Mouse (Mus musculus) limb, embryonic 12.5 days (tissue): Measurements from ENCODE around the gene Aqp12. TPM values are rescaled to one million over a fixed set of nuclear protein-coding genes. Genes with fewer than 3 reads are reported as not detected.
"Not testable (repeated sequence)": the region's sequence is repeated elsewhere in the genome, so short reads cannot be mapped to it uniquely, and the experiment has no call there.

ENCODE experiments used
- ATAC-seq: fragments of 200-750 bp; cut with Nextera tagmentation; 2 replicates; pipeline ENCODE4 v1.8.0; 2017; ENCODE audit warnings: low read depth, moderate TSS enrichment; ENCODE audit not compliant: insufficient number of reproducible peaks, insufficient read depth, low FRiP score, low TSS enrichment
- H3K27ac ChIP-seq: fragments of 300-500 bp; sonication (generic); 2 replicates; pipeline ENCODE4 v1.5.1; 2016; ENCODE audit warnings: mild to moderate bottlenecking, moderate library complexity
- H3K27me3 ChIP-seq: fragments of 300-500 bp; sonication (generic); 2 replicates; pipeline ENCODE4 v1.6.1; 2016; ENCODE audit warnings: mild to moderate bottlenecking, moderate library complexity
- H3K36me3 ChIP-seq: fragments of 300-500 bp; sonication (generic); 2 replicates; pipeline ENCODE4 v1.6.1; 2016; ENCODE audit warnings: mild to moderate bottlenecking, moderate library complexity
- H3K4me1 ChIP-seq: fragments of 300-500 bp; sonication (generic); replicated peaks from 2 replicates; pipeline ENCODE4 v1.6.1; 2016
- H3K4me2 ChIP-seq: fragments of 300-500 bp; sonication (generic); 2 replicates; pipeline ENCODE4 v1.6.1; 2016; ENCODE audit warnings: mild to moderate bottlenecking, moderate library complexity
- H3K4me3 ChIP-seq: fragments of 300-500 bp; sonication (generic); replicated peaks from 2 replicates; pipeline ENCODE4 v1.5.1; 2016; ENCODE audit warnings: mild to moderate bottlenecking
- H3K9ac ChIP-seq: fragments of 300-500 bp; sonication (generic); replicated peaks from 2 replicates; pipeline ENCODE4 v1.6.1; 2016; ENCODE audit warnings: mild to moderate bottlenecking, moderate library complexity
- H3K9me3 ChIP-seq: fragments of 300-500 bp; sonication (generic); 2 replicates; pipeline ENCODE4 v1.6.1; 2016; ENCODE audit warnings: mild to moderate bottlenecking, moderate library complexity
- WGBS: fragments of 180-500 bp; shearing (Covaris S2); methylation state at CpG from one replicate; pipeline ENCODE4 v1.1.7; 2016; 5-methylcytosine and 5-hydroxymethylcytosine counted together
- polyA plus RNA-seq: library from polyadenylated mRNA; unstranded; fragments of >200 nt; fragmentation: Nextera tagmentation; extraction: Ambion mirVana; gene quantifications from 2 replicates; pipeline ENCODE4 v1.2.1, GENCODE M21; 2016

The Aqp12 gene
- polyA plus RNA-seq = not detected in 2 replicates

- H3K36me3 ChIP-seq = no peaks in the 10 kb centered on the region
- no peaks in the 10 kb centered on the region; the same call in 1 of the 2 replicates for H3K27me3 ChIP-seq
- no peaks in the 10 kb centered on the region for H3K4me1 ChIP-seq
- H3K27ac ChIP-seq = no peak within 1 kb of the TSS
- 74% methylated on average over 7 of the region's 7 CpGs for WGBS
- H3K4me3 ChIP-seq = no peak within 1 kb of the TSS
- H3K4me2 ChIP-seq = no peak within 1 kb of the TSS
- H3K9me3 ChIP-seq = peaks cover 5% of the 10 kb centered on the region; the same call in 1 of the 2 replicates
- no peak within 1 kb of the TSS for H3K9ac ChIP-seq
- ATAC-seq = no peak
Measured at GRCm38 (mm10) chr1:93006061-93006460, at the start of gene Aqp12. Gene Aqp12 (plus strand): TSS chr1:93006334.

GRCm38 (mm10) chr1:92956571-92957335 is 49.4 kb upstream of the Aqp12 start:
- H3K4me1 ChIP-seq, H3K36me3 ChIP-seq, H3K27ac ChIP-seq, H3K9me3 ChIP-seq, ATAC-seq, H3K27me3 ChIP-seq: not testable (repeated sequence)
- H3K4me2 ChIP-seq = peak overlapping the region; percentile 50
- H3K4me3 ChIP-seq = peak overlapping the region; percentile 20
- WGBS = 9% methylated on average over 11 of the region's 11 CpGs
- H3K9ac ChIP-seq = 0 out of 2 replicates have a peak overlapping the region, but pooled peaks have one; percentile 18

- H3K9ac ChIP-seq = no peak overlapping the region
- WGBS = 67% methylated on average over 1 of the region's 1 CpGs
Measured at GRCm38 (mm10) chr1:92958999-92959398, 47.1 kb upstream of the Aqp12 start.

DNA sequence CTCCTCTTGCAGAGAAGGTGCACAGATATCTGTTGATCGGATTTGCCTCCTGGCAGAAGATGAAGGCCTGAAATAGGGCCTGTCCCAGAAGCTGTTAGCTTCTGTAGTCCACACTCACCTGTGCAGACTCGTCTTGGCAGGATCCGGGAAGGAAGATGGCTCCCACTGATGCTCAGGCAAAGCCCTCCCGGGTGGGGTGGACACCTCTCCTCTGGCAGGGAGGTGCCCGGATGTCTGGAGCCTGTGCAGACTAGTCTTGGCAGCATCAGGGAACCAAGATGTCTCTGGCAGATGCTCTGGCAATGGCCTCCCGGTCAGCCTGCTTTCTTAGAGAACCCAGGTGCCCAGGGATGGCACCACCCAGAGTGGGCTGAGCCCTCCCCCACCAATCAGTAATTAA is 35.3 kb upstream of the Aqp12 start:
- H3K36me3 ChIP-seq, H3K4me3 ChIP-seq: not testable (repeated sequence)
- 85% methylated on average over 6 of the region's 6 CpGs for WGBS

More at GRCm38 (mm10) chr1:92958999-92959398, 47.1 kb upstream of the Aqp12 start:
- no peak for ATAC-seq
- H3K4me3 ChIP-seq = no peak overlapping the region
- no peak overlapping the region for H3K27ac ChIP-seq
- H3K36me3 ChIP-seq = no peaks in the 10 kb centered on the region
- no peaks in the 10 kb centered on the region for H3K27me3 ChIP-seq
- H3K4me1 ChIP-seq = no peaks in the 10 kb centered on the region
- no peak overlapping the region for H3K4me2 ChIP-seq
- H3K9me3 ChIP-seq = no peaks in the 10 kb centered on the region

GRCm38 (mm10) chr1:92971879-92972795 is 34.0 kb upstream of the Aqp12 start:
- no peak for ATAC-seq
- Histone ChIP-seq H3K4me2 (no peak overlapping the region), H3K27ac (no peak overlapping the region), H3K4me1 (peaks cover 2% of the 10 kb centered on the region; the same call in 1 of the 2 replicates), H3K9ac (no peak overlapping the region), H3K36me3 (no peaks in the 10 kb centered on the region), H3K9me3 (no peaks in the 10 kb centered on the region), H3K4me3 (no peak overlapping the region), H3K27me3 (no peaks in the 10 kb centered on the region)
- 91% methylated on average over 7 of the region's 7 CpGs for WGBS

More for the DNA sequence above, 35.3 kb upstream of the Aqp12 start:
- not testable (repeated sequence) for ATAC-seq, H3K9me3 ChIP-seq, H3K27ac ChIP-seq, H3K4me1 ChIP-seq, H3K27me3 ChIP-seq, H3K4me2 ChIP-seq, H3K9ac ChIP-seq

DNA sequence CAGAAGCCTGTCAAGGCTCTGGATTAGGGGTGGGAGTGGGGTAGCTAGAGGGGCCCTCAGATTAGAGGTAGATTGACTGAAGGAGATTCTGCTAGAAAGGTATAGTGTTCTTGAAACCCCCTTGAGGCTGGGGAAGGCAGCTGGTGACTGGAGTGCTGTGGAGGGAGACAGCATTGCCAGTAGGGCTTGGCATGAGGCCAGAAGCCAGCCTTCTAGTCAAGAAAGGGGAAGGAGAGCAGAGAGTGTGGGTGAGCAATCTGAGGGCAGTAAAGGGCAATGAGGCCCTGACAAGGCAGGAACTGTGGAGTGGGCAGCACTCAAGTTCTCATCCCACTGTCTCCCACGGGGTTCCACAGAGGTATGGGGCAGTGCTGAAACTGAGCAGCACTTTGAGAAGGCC is 33.3 kb upstream of the Aqp12 start:
- 72% methylated on average over 1 of the region's 1 CpGs for WGBS
- peaks cover 2% of the 10 kb centered on the region; the same call in 1 of the 2 replicates for H3K4me1 ChIP-seq
- H3K9ac ChIP-seq = no peak overlapping the region
- H3K27ac ChIP-seq = no peak overlapping the region
- no peaks in the 10 kb centered on the region for H3K36me3 ChIP-seq
- ATAC-seq = no peak
- 0 out of 2 replicates have a peak, but pooled peaks cover 3% of the 10 kb centered on the region for H3K27me3 ChIP-seq
- no peak overlapping the region for H3K4me2 ChIP-seq
- H3K9me3 ChIP-seq = no peaks in the 10 kb centered on the region
- no peak overlapping the region for H3K4me3 ChIP-seq

- ATAC-seq = no peak
- WGBS = 29% methylated on average over 6 of the region's 6 CpGs
- no peak overlapping the region for H3K27ac ChIP-seq
Measured at GRCm38 (mm10) chr1:92976141-92976566, 30.0 kb upstream of the Aqp12 start.

GRCm38 (mm10) chr1:92978645-92979044 is 27.5 kb upstream of the Aqp12 start:
- 35% methylated on average over 7 of the region's 7 CpGs for WGBS
- Histone ChIP-seq H3K36me3 (no peaks in the 10 kb centered on the region), H3K4me1 (peaks cover 12% of the 10 kb centered on the region), H3K9me3 (no peaks in the 10 kb centered on the region), H3K9ac (no peak overlapping the region), H3K4me3 (no peak overlapping the region), H3K27me3 (peaks cover 19% of the 10 kb centered on the region; the same call in 1 of the 2 replicates), H3K27ac (no peak overlapping the region), H3K4me2 (no peak overlapping the region)
- no peak for ATAC-seq

More at GRCm38 (mm10) chr1:92976141-92976566, 30.0 kb upstream of the Aqp12 start:
- Histone ChIP-seq H3K27me3 (peaks cover 19% of the 10 kb centered on the region; the same call in 1 of the 2 replicates), H3K4me2 (no peak overlapping the region), H3K4me1 (peaks cover 12% of the 10 kb centered on the region), H3K9ac (no peak overlapping the region), H3K4me3 (no peak overlapping the region), H3K36me3 (no peaks in the 10 kb centered on the region), H3K9me3 (no peaks in the 10 kb centered on the region)

- H3K4me3 ChIP-seq = no peak overlapping the region
- H3K27ac ChIP-seq = no peak overlapping the region
- no peaks in the 10 kb centered on the region for H3K36me3 ChIP-seq
- peaks cover 19% of the 10 kb centered on the region; the same call in 1 of the 2 replicates for H3K27me3 ChIP-seq
- WGBS = 19% methylated on average over 11 of the region's 11 CpGs
- H3K4me1 ChIP-seq = peaks cover 12% of the 10 kb centered on the region
- no peak overlapping the region for H3K4me2 ChIP-seq
- no peaks in the 10 kb centered on the region for H3K9me3 ChIP-seq
- ATAC-seq = no peak
- no peak overlapping the region for H3K9ac ChIP-seq
Measured at GRCm38 (mm10) chr1:92979073-92979602, 27.0 kb upstream of the Aqp12 start.

DNA sequence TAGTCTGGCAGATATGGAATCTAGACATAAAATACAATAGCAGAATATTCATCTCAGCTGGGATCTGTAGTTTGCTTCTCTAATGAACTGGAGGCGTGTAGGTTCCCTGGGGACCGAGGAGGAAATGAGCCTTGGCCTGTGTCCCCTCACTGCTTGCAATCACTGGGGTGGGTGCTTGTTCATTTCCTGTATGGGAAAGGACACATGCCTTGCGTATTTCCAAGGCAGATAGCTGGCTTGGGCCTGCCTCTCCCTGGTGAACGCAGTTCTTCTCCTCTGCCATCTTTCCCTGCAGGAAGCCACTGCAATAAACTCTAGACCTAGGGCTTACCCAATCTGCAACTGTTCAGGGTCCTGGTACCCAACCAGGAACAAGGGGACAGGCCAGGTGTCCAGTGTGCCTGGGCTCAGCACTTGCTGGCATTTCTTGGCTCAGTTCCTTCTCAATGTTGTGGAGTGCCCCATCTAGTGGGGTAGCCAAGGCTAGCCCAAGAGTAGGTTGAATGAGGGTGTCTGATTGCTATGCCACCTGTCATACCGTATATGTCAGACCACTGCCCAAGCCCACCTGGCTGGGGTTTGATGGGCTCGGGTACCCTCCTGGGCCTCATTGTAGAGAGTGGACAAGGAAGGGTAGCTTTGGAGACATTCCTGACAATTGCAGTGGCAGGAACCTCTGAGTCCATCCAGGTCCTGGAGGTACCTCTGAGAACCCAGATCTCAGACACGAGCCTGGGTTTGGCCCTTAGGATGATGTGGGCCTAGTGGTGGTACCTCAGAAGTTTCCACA is 24.9 kb upstream of the Aqp12 start:
- Histone ChIP-seq H3K36me3 (no peaks in the 10 kb centered on the region), H3K9me3 (no peaks in the 10 kb centered on the region), H3K27me3 (peaks cover 19% of the 10 kb centered on the region; the same call in 1 of the 2 replicates), H3K9ac (no peak overlapping the region), H3K4me1 (peaks cover 12% of the 10 kb centered on the region), H3K4me3 (no peak overlapping the region), H3K27ac (no peak overlapping the region), H3K4me2 (no peak overlapping the region)
- ATAC-seq = no peak
- 75% methylated on average over 7 of the region's 7 CpGs for whole genome bisulfite sequencing
